Mouse (Mus musculus) c-Kit-positive CD71-negative TER-119-negative erythroid progenitor cells, embryonic 14.5 days (primary cell): Measurements from ENCODE around the gene Cyp26c1.

Source experiments
- DNase-seq: peaks from one replicate; pipeline ENCODE4 v3.0.0-alpha.2; 2013; ENCODE audit warnings: low read depth

Cyp26c1 gene

GRCm38 (mm10) chr19:37685281-37685680 lies at the start of gene Cyp26c1:
Gene Cyp26c1, plus strand, starts transcription at chr19:37685581.
- no peak for DNase-seq

DNA sequence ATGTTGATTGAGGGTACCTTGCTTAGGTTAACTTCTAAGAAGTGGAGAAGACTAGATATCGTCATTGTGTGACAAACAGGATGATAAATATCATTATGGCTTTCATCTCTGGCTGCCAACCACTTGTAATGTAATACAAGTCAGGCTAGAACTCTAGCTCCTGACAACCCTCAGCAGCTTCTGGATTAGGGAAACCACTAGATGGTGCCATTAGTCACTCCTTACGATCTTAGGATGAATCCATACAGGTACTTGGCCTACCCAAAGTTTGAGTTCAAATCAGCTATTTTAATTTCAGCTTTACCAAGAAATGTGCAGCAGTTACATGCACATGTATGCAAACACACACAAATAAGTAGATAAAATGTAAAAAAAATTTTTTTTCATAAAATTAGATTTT lies 37.4 kb upstream of the Cyp26c1 start:
- no peak for DNase-seq

DNA sequence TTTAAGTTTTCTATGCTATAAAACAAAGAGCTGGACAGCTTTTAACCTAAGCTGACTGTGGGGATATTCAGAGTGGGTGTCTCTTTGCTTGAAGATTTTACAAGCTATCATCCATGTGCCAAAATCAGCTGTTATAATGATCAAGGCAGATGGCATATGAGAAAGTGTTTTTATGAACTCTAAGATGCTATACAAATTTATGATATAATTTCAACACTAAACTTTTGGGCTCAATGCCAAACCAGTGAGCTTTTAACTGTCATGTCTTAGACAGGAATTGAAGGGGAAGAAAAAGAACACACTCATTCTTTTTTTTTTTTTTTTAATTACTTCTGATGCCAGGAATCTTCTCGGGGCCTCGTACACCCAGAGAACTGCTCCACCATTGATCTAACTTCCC lies 34.9 kb upstream of the Cyp26c1 start:
- no peak for DNase-seq

DNA sequence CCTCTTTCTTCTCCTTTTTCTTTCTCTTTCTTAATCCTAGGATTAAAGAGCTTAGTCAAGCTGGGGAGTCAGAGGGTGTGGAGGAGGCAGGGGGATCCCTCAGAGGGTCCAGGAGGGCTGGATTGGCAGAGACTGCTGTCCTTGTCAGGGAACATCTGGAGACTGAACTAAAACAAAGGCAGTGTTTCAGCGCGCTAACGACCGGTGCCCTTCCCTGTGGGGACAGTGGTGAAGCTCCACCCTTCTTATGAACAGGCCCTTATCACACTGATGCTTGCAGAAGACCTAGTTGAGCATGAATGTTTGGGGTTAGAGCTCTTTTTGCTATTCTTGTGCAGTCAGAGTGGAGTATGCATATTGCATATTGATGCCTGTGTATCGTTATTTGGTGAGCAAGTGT lies 31.4 kb upstream of the Cyp26c1 start:
- DNase-seq = no peak

DNA sequence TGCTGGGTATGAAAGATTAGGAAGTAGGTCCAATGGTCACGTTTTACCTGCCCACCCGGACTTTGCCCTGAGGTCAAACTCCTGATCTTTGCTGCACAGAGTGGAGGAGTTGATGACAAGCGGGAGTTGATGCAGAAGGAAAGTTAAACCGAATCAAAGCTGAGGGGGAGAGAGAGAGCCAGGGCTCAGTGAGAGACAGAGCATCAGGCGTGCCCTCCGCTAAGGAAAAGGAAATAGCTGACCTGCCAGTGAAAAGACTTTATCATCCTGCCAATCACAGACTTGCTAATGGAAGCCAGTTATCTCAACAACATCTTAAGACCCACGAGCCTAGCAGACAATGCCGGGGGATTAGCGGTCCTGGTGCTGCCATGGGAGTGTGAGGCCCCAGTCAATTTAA lies 28.9 kb upstream of the Cyp26c1 start:
- DNase-seq = no peak

DNA sequence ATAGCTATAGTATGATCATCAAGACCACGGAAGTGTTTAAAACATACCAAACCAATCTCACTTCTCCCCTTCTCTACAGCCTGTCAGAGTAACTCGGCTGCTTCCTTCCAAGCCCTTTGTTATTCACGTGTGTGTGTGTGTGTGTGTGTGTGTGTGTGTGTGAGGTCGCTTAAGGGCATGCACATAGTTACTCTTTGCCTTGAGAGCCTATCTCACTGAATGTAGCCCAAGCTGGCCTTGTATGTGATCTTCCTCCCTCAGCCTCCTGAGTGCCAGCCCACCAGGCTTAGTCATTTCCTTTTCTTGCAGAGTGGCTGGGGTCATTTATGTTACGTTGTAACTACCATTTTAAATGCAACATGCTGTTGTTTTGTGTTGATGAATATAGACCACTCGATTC lies 20.1 kb upstream of the Cyp26c1 start:
- DNase-seq = no peak

- no peak for DNase-seq
Observed at GRCm38 (mm10) chr19:37667855-37668594, 17.4 kb upstream of the Cyp26c1 start.

DNA sequence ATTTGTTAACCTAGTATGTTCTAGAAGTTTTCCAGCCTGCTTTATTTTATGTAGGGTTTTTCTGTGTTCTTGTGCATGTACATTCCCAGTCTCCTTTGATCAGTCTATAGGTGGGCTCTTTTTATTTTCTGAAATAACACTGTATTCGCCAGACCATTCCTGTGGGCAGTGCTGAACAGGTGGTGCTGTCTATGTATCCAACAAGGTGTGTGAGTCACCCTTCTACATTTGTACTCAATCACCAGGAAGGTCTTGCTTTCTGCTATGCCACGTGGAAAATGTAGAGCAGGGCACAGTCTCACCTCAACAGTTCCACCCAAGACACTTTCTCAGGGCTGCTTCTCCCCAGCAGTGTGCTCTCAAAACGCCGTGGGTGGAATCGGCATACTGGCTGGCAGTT lies 16.7 kb upstream of the Cyp26c1 start:
- no peak for DNase-seq

DNA sequence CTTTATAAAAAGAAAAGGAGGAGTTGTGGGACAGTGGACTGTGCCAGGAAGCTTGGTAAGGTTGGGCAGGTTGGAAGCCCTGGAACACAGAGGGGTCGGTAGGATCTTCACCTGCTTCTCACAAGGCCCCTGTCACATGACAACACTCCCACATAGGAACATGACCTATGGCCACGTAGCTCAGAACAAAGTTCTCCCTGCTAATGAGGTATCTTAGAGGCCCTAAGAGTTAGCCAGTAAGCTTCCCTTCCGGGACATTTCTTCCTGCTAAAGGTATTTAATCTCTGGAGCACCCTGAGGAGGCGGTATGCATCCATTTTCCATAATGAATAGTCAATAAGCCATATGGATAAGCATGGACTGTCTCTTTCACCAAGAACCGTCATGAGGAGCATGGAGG lies 15.9 kb upstream of the Cyp26c1 start:
- no peak for DNase-seq

- DNase-seq = no peak
Observed at GRCm38 (mm10) chr19:37673393-37673792, 12.0 kb upstream of the Cyp26c1 start.

GRCm38 (mm10) chr19:37686347-37686746 lies 966 bp downstream of the Cyp26c1 start:
- DNase-seq = no peak

DNA sequence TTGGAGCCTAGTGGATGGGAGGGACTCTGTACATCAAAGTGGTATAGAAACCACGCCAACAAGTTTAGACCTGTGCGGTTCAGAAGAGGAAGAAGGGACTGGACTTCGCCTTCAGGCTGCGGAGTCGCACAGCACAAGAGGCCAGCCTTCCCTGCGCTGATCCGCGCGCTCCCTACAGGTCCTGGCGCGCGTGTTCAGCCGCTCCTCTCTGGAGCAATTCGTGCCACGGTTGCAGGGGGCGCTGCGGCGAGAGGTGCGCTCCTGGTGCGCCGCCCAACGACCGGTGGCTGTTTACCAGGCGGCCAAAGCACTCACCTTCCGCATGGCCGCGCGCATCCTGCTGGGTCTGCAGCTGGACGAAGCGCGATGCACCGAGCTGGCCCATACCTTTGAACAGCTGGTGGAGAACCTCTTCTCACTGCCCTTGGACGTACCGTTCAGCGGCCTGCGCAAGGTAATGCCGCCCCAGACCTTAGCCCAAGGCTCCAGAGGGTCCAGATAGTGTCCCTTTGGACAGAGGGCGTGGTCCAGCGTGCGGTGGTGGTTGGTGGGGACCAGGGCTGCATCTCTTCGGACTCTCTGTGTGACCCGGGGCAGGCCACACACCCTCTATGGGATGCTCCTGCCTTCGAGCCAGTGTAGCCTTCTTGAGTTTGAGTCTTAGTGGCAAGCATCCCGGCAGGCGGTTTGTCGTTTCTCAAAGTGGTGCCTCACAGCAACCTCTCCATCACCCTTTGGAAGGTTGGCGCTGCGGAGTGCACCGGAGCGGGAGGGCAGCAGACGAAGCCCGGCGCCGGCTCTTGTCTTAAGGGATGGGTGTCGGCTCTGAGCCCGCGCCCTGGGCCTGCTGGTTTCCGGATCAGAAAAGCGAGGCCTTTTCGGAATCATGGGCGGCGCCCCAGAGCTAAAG lies 1.8 kb downstream of the Cyp26c1 start:
- no peak for DNase-seq

GRCm38 (mm10) chr19:37689478-37689877 lies 4.1 kb downstream of the Cyp26c1 start:
- DNase-seq = no peak

GRCm38 (mm10) chr19:37690716-37691115 lies 5.3 kb downstream of the Cyp26c1 start:
- DNase-seq = no peak

DNA sequence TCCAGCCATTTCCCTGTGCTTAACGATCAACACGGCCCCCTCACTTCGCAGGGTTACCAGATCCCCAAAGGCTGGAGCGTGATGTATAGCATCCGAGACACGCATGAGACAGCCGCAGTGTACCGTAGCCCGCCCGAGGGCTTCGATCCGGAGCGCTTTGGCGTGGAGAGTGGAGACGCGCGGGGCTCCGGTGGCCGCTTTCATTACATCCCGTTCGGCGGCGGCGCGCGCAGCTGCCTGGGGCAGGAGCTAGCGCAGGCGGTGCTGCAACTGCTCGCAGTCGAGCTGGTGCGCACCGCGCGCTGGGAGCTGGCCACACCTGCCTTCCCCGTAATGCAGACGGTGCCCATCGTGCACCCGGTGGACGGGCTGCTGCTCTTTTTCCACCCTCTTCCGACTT lies 7.5 kb downstream of the Cyp26c1 start:
- no peak for DNase-seq

GRCm38 (mm10) chr19:37695146-37695545 lies 9.8 kb downstream of the Cyp26c1 start:
- DNase-seq = no peak

GRCm38 (mm10) chr19:37695762-37696602 lies 10.6 kb downstream of the Cyp26c1 start:
- DNase-seq = no peak

DNA sequence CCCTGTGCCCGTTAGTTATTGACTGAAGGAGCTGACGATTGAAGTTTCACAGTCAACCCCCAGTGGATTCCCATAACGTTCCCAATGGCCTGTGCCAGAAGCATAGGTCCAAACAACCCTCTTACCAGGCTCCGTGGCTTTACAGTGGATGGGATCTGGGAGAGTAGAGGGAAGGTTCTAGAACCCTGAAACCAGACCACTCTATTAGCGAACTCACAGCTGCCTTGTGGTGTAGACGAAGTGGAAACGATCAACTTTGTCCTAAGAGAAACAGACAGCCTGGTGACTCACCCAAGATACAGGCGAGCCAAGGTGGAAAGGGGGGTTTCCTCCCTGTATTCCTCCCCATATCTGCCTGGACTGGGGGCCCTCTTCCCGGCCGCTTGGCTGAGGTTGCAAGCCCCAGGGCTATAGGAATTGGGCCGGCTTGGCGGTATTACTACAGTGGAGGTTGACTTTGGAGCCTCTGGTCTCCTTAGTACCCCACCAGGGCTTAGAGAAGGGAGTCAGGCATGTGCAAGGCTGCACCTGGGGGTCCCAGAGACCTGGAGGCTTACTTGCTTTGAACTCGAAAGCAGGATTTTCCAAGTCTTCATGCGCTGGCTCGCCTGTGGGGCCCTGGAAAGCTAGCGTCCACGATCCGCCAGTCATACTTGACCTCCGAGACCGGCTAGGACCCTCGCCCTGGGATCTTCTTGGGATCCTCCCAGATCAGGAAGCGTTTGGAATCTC lies 11.4 kb downstream of the Cyp26c1 start:
- DNase-seq = no peak

DNA sequence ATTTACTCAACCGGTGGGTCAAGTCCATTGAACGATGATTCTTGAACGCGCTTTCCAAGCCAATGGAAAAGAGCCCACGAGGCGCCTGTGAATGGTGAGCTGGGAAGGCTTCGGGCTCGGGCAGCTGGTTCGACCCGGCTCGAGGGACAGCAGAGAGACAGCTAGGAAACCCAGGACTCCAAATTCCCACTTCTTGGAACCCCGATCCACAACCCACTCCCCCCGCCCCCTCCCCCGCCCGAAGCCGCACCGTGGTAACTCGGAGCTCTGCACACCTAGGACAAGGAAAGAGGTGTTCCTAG lies 11.9 kb downstream of the Cyp26c1 start:
- DNase-seq = no peak

DNA sequence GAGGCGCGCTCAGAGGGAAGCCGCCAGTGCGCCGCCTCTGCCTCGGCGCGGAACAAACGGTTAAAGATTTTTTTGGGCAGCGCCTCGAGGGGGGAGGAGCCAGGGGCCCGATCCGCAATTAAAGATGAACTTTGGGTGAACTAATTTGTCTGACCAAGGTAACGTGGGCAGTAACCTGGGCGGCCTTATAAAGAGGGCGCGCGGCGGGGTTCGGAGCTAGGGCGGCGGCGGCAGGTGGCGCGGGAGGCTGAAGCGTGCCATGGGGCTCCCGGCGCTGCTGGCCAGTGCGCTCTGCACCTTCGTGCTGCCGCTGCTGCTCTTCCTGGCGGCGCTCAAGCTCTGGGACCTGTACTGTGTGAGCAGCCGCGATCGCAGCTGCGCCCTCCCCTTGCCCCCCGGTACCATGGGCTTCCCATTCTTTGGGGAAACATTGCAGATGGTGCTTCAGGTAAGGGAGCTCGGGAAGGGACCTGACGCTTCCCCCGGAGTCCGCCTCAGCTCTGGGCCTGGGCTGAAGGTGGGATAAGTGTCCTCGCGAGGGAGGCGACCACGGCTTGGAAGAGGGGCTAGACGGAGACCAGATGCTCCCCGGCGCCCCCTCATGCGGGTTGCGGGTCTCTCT lies 12.4 kb downstream of the Cyp26c1 start, which contains the start of gene Cyp26a1:
Cyp26a1 (plus strand) TSS at position 148 of the 622 bp plus-strand sequence.
- no peak for DNase-seq
